Mouse (Mus musculus): ENCODE measurements around the gene Lmtk3. TPM values are rescaled to one million over a fixed set of nuclear protein-coding genes. Genes with fewer than 3 reads are reported as not detected.
A peak's percentile ranks its signal among the peaks of the same experiment; 100 is the strongest.

The Lmtk3 gene
- polyA plus RNA-seq, 2 experiments: 1.8 to 46.2 TPM

DNA sequence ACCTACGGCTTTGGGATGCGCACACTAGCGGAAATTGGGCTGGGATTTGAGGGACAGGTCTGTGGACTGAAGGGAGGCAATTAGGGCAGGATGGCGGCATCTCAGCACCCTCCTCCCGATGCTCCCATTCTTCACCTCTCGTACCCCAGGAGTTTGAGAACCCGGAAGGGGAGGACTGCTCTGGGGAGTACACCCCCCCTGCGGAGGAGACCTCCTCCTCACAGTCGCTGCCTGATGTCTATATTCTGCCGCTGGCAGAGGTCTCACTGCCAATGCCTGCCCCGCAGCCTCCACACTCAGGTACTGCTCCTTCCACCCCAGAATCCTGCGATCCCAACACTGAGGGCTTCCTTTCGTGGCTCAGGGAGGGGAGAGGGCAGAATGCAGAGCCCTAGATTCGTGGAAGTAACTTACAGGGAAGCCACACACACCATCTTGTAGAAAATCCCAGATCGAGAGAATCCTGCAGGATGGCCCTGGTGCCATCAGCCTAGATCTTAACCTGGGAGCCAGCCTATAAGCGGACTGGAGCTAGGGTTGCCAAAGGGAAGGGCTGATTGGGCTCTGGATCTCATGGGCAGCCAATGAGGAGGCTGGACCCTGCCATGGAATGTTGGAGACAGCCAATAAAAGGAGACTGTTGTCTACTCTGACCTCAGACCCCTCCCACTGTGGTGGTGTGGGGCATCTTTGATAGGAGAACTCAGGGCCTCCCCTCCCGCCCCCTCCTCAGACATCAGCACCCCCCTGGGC, 3.3 kb downstream of the Lmtk3 start:
- DNase-seq (ENCODE audit: low spot score) (peak; percentile 66), ATAC-seq (ENCODE audit: low FRiP score, low read depth) (peak; percentile 42; the same call in 1 of the 2 replicates)
- Histone ChIP-seq H3K27ac (replicated peaks; ENCODE audit: low read depth, low read length) (no peak overlapping the region), H3K4me3 (replicated peaks; ENCODE audit: low read length) (peak overlapping the region; percentile 83), H3K27me3 (ENCODE audit: control insufficient read depth, insufficient read depth, low read length) (no peaks in the 10 kb centered on the region), H3K36me3 (ENCODE audit: control insufficient read depth, insufficient read depth, low read length) (peaks cover 35% of the 10 kb centered on the region), H3K9ac (ENCODE audit: low read depth, low read length, severe bottlenecking) (no peak overlapping the region), H3K9me3 (ENCODE audit: control insufficient read depth, low read length) (no peaks in the 10 kb centered on the region), H3K4me1 (ENCODE audit: control insufficient read depth, insufficient read depth, low read length) (peaks cover 18% of the 10 kb centered on the region), H3K4me2 (replicated peaks; ENCODE audit: low read depth, low read length, severe bottlenecking) (peak overlapping the region; percentile 95)
- WGBS: 5% methylated on average over 17 of the region's 17 CpGs
- TF ChIP-seq POLR2A (IDR thresholded peaks at IDR 0.05; ENCODE audit: borderline replicate concordance, extremely low read depth, insufficient read depth, insufficient read length): no peak

DNA sequence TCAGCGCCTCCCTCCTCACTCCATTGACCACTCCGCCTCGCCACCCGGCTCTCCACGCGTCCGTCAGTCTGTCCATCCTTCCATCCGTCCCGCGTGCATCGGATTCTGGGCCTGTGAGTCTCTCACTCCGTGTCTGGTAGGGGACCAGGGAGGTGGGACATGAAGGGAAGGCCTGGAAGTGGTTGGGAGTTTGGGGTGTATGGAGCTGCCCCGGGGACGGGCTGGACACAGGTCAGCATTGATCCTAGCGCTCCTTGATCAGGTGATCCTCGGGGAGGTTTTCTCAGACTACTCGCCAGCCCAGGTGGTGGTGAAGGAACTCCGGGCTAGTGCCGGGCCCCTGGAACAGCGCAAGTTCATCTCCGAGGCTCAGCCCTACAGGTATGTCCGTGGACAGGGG, 4.1 kb downstream of the Lmtk3 start:
- peaks cover 41% of the 10 kb centered on the region for H3K36me3 ChIP-seq (ENCODE audit: control insufficient read depth, insufficient read depth, low read length)
- H3K9me3 ChIP-seq (ENCODE audit: control insufficient read depth, low read length): no peaks in the 10 kb centered on the region
- DNase-seq (ENCODE audit: low spot score): no peak
- H3K4me1 ChIP-seq (ENCODE audit: control insufficient read depth, insufficient read depth, low read length): peaks cover 18% of the 10 kb centered on the region
- H3K4me3 ChIP-seq (replicated peaks; ENCODE audit: low read length): 0 out of 2 replicates have a peak overlapping the region, but pooled peaks have one; percentile 83
- no peak overlapping the region for H3K9ac ChIP-seq (ENCODE audit: low read depth, low read length, severe bottlenecking)
- TF ChIP-seq POLR2A (IDR thresholded peaks at IDR 0.05; ENCODE audit: borderline replicate concordance, extremely low read depth, insufficient read depth, insufficient read length): no peak
- H3K27me3 ChIP-seq (ENCODE audit: control insufficient read depth, insufficient read depth, low read length): no peaks in the 10 kb centered on the region
- H3K27ac ChIP-seq (replicated peaks; ENCODE audit: low read depth, low read length): no peak overlapping the region
- 83% methylated on average over 22 of the region's 22 CpGs for WGBS
- ATAC-seq (ENCODE audit: low FRiP score, low read depth): no peak
- peak overlapping the region; percentile 95; the same call in 1 of the 2 replicates for H3K4me2 ChIP-seq (replicated peaks; ENCODE audit: low read depth, low read length, severe bottlenecking)

- Histone ChIP-seq H3K4me1 (ENCODE audit: control insufficient read depth, insufficient read depth, low read length) (peaks cover 5% of the 10 kb centered on the region), H3K4me2 (replicated peaks; ENCODE audit: low read depth, low read length, severe bottlenecking) (no peak overlapping the region), H3K27ac (replicated peaks; ENCODE audit: low read depth, low read length) (no peak overlapping the region), H3K27me3 (ENCODE audit: control insufficient read depth, insufficient read depth, low read length) (no peaks in the 10 kb centered on the region), H3K4me3 (replicated peaks; ENCODE audit: low read length) (no peak overlapping the region), H3K36me3 (ENCODE audit: control insufficient read depth, insufficient read depth, low read length) (peaks cover 71% of the 10 kb centered on the region), H3K9ac (ENCODE audit: low read depth, low read length, severe bottlenecking) (no peak overlapping the region), H3K9me3 (ENCODE audit: control insufficient read depth, low read length) (no peaks in the 10 kb centered on the region)
- DNase-seq (ENCODE audit: low spot score) (no peak), ATAC-seq (ENCODE audit: low FRiP score, low read depth) (no peak)
- whole genome bisulfite sequencing: 64% methylated on average over 6 of the region's 6 CpGs
- no peak for TF ChIP-seq POLR2A (IDR thresholded peaks at IDR 0.05; ENCODE audit: borderline replicate concordance, extremely low read depth, insufficient read depth, insufficient read length)
Measured at GRCm38 (mm10) chr7:45790721-45791120, 7.2 kb downstream of the Lmtk3 start.

DNA sequence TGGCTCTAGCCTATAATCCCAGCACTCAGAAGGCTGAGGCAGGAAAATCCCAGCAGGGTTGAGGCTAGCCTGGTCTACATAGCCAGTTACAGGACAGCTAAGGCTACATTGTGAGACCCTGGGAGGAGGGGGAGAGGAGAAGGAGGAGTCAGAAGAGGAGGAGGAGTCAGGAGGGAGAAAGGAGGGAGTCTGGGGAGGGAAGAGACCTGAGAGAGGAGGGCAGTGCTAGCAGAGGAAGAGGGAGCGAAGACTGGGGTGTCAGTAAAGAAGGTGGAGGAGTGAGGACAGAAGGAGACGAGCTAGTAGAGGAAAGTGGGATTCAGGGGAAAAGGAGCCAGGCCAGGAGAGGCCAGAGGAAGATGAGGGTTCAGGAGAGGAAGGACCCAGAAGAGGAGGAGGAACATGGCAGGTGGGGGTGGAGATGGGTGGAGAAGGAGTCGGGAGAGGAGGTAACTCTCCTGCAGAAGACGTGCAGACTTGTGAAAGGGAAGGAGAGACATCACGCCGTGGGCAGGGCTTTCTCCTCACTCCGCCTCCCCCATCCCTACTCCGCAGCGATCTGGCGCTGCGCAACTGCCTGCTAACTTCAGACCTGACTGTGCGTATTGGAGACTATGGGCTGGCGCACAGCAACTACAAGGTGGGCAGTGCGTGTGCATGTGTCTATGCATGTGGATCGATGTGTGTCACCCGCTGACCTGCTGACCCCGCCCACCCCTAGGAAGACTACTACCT, 8.4 kb downstream of the Lmtk3 start:
- Histone ChIP-seq H3K27ac (replicated peaks; ENCODE audit: low read depth, low read length) (no peak overlapping the region), H3K9ac (ENCODE audit: low read depth, low read length, severe bottlenecking) (no peak overlapping the region), H3K4me2 (replicated peaks; ENCODE audit: low read depth, low read length, severe bottlenecking) (no peak overlapping the region), H3K4me1 (ENCODE audit: control insufficient read depth, insufficient read depth, low read length) (peaks cover under 1% of the 10 kb centered on the region; the same call in 1 of the 2 replicates), H3K27me3 (ENCODE audit: control insufficient read depth, insufficient read depth, low read length) (peaks cover 2% of the 10 kb centered on the region; the same call in 1 of the 2 replicates), H3K36me3 (ENCODE audit: control insufficient read depth, insufficient read depth, low read length) (peaks cover 77% of the 10 kb centered on the region), H3K4me3 (replicated peaks; ENCODE audit: low read length) (no peak overlapping the region), H3K9me3 (ENCODE audit: control insufficient read depth, low read length) (no peaks in the 10 kb centered on the region; the same call in 1 of the 2 replicates)
- TF ChIP-seq POLR2A (IDR thresholded peaks at IDR 0.05; ENCODE audit: borderline replicate concordance, extremely low read depth, insufficient read depth, insufficient read length): no peak
- DNase-seq (ENCODE audit: low spot score): no peak
- 79% methylated on average over 17 of the region's 17 CpGs for WGBS
- ATAC-seq (ENCODE audit: low FRiP score, low read depth): no peak

- Histone ChIP-seq H3K4me2 (replicated peaks; ENCODE audit: low read depth, low read length, severe bottlenecking) (no peak overlapping the region), H3K9me3 (ENCODE audit: control insufficient read depth, low read length) (no peaks in the 10 kb centered on the region; the same call in 1 of the 2 replicates), H3K36me3 (ENCODE audit: control insufficient read depth, insufficient read depth, low read length) (peaks cover 74% of the 10 kb centered on the region), H3K27ac (replicated peaks; ENCODE audit: low read depth, low read length) (no peak overlapping the region), H3K4me3 (replicated peaks; ENCODE audit: low read length) (no peak overlapping the region), H3K4me1 (ENCODE audit: control insufficient read depth, insufficient read depth, low read length) (peaks cover 9% of the 10 kb centered on the region), H3K27me3 (ENCODE audit: control insufficient read depth, insufficient read depth, low read length) (peaks cover 14% of the 10 kb centered on the region; the same call in 1 of the 2 replicates), H3K9ac (ENCODE audit: low read depth, low read length, severe bottlenecking) (no peak overlapping the region)
- ATAC-seq (ENCODE audit: low FRiP score, low read depth) (no peak), DNase-seq (ENCODE audit: low spot score) (no peak)
- TF ChIP-seq POLR2A (IDR thresholded peaks at IDR 0.05; ENCODE audit: borderline replicate concordance, extremely low read depth, insufficient read depth, insufficient read length): no peak
- 86% methylated on average over 23 of the region's 24 CpGs for WGBS
Measured at GRCm38 (mm10) chr7:45793240-45793639, 9.7 kb downstream of the Lmtk3 start.
